Mouse (Mus musculus) CH12.LX (cell line): ENCODE measurements around the gene Gm20388.

Experiments used
- CTCF ChIP-seq, 2 experiments: IDR thresholded peaks in 1 of 2; conservative IDR thresholded peaks in 1 of 2; 2 replicates each; pipeline ENCODE4 v1.5.1; 2011 to 2012; ENCODE audit warnings: low read depth in 2 of 2, low read length in 2 of 2, improper control_type of control experiment in 1 of 2, inconsistent platforms in 1 of 2, mild to moderate bottlenecking in 1 of 2, moderate library complexity in 1 of 2
- MXI1 ChIP-seq: IDR thresholded peaks from 2 replicates; pipeline ENCODE4 v1.6.1; 2011; ENCODE audit warnings: mild to moderate bottlenecking, low read depth, low read length, improper control_type of control experiment
- SIN3A ChIP-seq: IDR thresholded peaks from 2 replicates; pipeline ENCODE4 v1.6.1; 2012; ENCODE audit warnings: low read length, improper control_type of control experiment, inconsistent platforms

- TF ChIP-seq CTCF (conservative IDR thresholded peaks at IDR 0.05 in 1 of 2, IDR thresholded peaks at IDR 0.05 in 1 of 2; ENCODE audit: low read depth in 2 of 2, low read length in 2 of 2) (no peak), MXI1 (no peak), SIN3A (no peak)
These were observed 4433.4 kb downstream of the Gm20388 start for GRCm38 (mm10) chr8:124343991-124344390.
